Mouse (Mus musculus) cortical plate, adult 2 months (tissue): Measurements from ENCODE around the gene Cdx2.

ENCODE experiments used
- CTCF ChIP-seq: fragments of 200-500 bp; IDR thresholded peaks from 2 replicates; pipeline ENCODE4 v1.5.1; 2011; ENCODE audit warnings: mild to moderate bottlenecking, control low read depth, low read length; ENCODE audit not compliant: insufficient read depth; ENCODE audit errors: extremely low read depth
- POLR2A ChIP-seq: fragments of 200-500 bp; IDR thresholded peaks from 2 replicates; pipeline ENCODE4 v1.6.1; 2011; ENCODE audit warnings: mild to moderate bottlenecking, low read length, control low read depth; ENCODE audit not compliant: insufficient read depth; ENCODE audit errors: extremely low read depth

GRCm38 (mm10) chr5:147272808-147273345 is 34.2 kb downstream of the Cdx2 start:
- TF ChIP-seq CTCF (no peak), POLR2A (no peak)
